Mouse (Mus musculus) intestine, embryonic 14.5 days (tissue): ENCODE measurements at regions not wholly inside any gene's neighbourhood (a gene's known extent, or its start where the extent isn't known, plus 50 kb on each side); places are given as distances from the start of the nearest gene placed in this dataset.

Experiments used
- ATAC-seq: fragments of 200-750 bp; cut with Nextera tagmentation; replicated peaks from 2 replicates; pipeline ENCODE4 v1.8.0; 2017; ENCODE audit warnings: low read depth, moderate number of reproducible peaks, moderate TSS enrichment, moderate library complexity; ENCODE audit not compliant: low FRiP score, low TSS enrichment
- DNase-seq: peaks from one replicate; pipeline ENCODE4 v3.0.0-alpha.2; 2018; ENCODE audit warnings: low spot score
- H3K27ac ChIP-seq: fragments of 300-500 bp; sonication (generic); 2 replicates; pipeline ENCODE4 v1.5.1; 2014; ENCODE audit warnings: low read depth, mild to moderate bottlenecking, control low read depth
- H3K27me3 ChIP-seq: fragments of 300-500 bp; sonication (generic); replicated peaks from 2 replicates; pipeline ENCODE4 v1.6.1; 2014; ENCODE audit warnings: low read length, control low read depth; ENCODE audit not compliant: control insufficient read depth, insufficient read depth
- H3K36me3 ChIP-seq: fragments of 300-500 bp; sonication (generic); 2 replicates; pipeline ENCODE4 v1.6.1; 2014; ENCODE audit warnings: low read length, control low read depth; ENCODE audit not compliant: control insufficient read depth, insufficient read depth
- H3K4me1 ChIP-seq: fragments of 300-500 bp; sonication (generic); replicated peaks from 2 replicates; pipeline ENCODE4 v1.6.1; 2014; ENCODE audit warnings: low read length, control low read depth, mixed read lengths; ENCODE audit not compliant: control insufficient read depth, insufficient read depth
- H3K4me2 ChIP-seq: fragments of 300-500 bp; sonication (generic); 2 replicates; pipeline ENCODE4 v1.6.1; 2014; ENCODE audit warnings: low read length
- H3K4me3 ChIP-seq: fragments of 300-500 bp; sonication (generic); 2 replicates; pipeline ENCODE4 v1.5.1; 2014; ENCODE audit warnings: low read depth, low read length, control low read depth, mixed read lengths
- H3K9ac ChIP-seq: fragments of 300-500 bp; sonication (generic); 2 replicates; pipeline ENCODE4 v1.6.1; 2014; ENCODE audit warnings: mild to moderate bottlenecking, low read length
- H3K9me3 ChIP-seq: fragments of 300-500 bp; sonication (generic); 2 replicates; pipeline ENCODE4 v1.6.1; 2016; ENCODE audit warnings: low read length, control low read depth; ENCODE audit not compliant: control insufficient read depth
- WGBS: fragments of 180-500 bp; shearing (Covaris S2); extraction: QIAGEN DNeasy Blood & Tissue Kit; methylation state at CpG from one replicate; pipeline ENCODE4 v1.1.7; 2014; 5-methylcytosine and 5-hydroxymethylcytosine counted together

DNA sequence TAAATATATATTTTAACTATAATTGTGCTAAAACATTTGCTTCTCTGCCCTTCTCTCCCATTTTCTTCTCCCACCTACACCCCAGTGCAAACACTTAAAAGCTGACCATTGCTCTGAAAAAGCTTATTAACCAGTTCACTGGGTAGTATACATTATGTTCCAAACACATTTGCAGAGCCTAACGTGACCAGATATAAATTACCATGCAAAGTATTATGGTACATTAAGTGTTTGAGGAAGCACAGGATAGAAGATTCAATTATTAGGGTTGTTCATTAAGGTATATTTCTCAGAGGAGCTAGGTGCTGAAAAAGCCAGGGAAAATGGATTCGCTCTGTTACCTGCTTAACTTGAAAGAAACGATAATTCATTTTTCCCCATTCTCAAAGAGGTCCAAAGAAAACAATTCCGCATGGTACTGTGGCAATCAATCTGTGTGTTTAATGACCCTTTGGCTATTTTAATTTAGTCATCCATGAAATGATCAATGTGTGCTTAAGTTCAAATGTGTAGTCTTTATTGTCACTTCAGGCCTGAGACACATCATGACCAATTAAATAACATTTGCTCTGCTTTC lies 144.0 kb upstream of the Msl3l2 start:
- Histone ChIP-seq H3K4me1 (no peaks in the 10 kb centered on the region), H3K36me3 (no peaks in the 10 kb centered on the region), H3K9ac (no peak overlapping the region), H3K27me3 (no peaks in the 10 kb centered on the region), H3K4me3 (no peak overlapping the region), H3K4me2 (no peak overlapping the region), H3K9me3 (no peaks in the 10 kb centered on the region), H3K27ac (no peak overlapping the region)
- no peak for ATAC-seq
- WGBS, result 87% methylated on average over 4 of the region's 4 CpGs
- DNase-seq, result no peak
